ENCODE assay signal across 13 mouse cellular contexts in genomic region chr6:33174616-33175015, GRCm38 (mm10).
DNase-seq lines count a peak whose midpoint lies in the region; ATAC-seq and TF ChIP-seq lines count a peak whose summit lies in the region.
"Had no signal": no experiment of that assay in that cellular context is flagged by ENCODE, and none has a peak within 500 bp of the region (broad histone marks: within the 10 kb centered on the region; RNA-seq: fewer than 3 reads in every experiment).

No protein-coding gene starts in this region.

- no peaks in the 10 kb centered on the region for H3K79me2 ChIP-seq in liver, adult 2 months (ENCODE audit: control insufficient read depth, insufficient read depth, low read length)

- H3K9me3 ChIP-seq in liver, embryonic 11.5 days (ENCODE audit: control insufficient read depth, low read length) = no peaks in the 10 kb centered on the region
- H3K9me3 ChIP-seq: embryonic facial prominence, embryonic 10.5 days; heart, embryonic 15.5 days; limb, embryonic 10.5 days; megakaryocyte, embryonic 14.5 days had no signal

- DNase-seq in cerebellum, adult 2 months = no peak
- DNase-seq in cerebellum, adult 11-12 months = no peak
- DNase-seq in liver, adult 2 months (ENCODE audit: extremely low read depth, low read depth, low spot score) = no peak
- no peak for DNase-seq in liver, embryonic 11.5 days (ENCODE audit: low spot score)
- DNase-seq in R1 (ENCODE audit: low read depth, low spot score) = peak; percentile 36
- DNase-seq in heart, adult 18-20 months = no peak
- DNase-seq in adrenal gland, postnatal 25 days = no peak
- DNase-seq: adrenal gland, postnatal 36 days had no signal

- no peak for ATAC-seq in liver, embryonic 11.5 days (replicated peaks; ENCODE audit: low FRiP score)

- H3K4me1 ChIP-seq in cerebellum, adult 2 months (ENCODE audit: control insufficient read depth, insufficient read depth, low read length) = no peaks in the 10 kb centered on the region
- no peaks in the 10 kb centered on the region for H3K4me1 ChIP-seq in liver, adult 2 months (ENCODE audit: control insufficient read depth, insufficient read depth, low read length)
- H3K4me1 ChIP-seq in liver, embryonic 11.5 days (replicated peaks; ENCODE audit: control insufficient read depth, insufficient read depth, low read length) = no peaks in the 10 kb centered on the region
- H3K4me1 ChIP-seq in testis, adult 2 months (ENCODE audit: control insufficient read depth, insufficient read depth, low read length) = no peaks in the 10 kb centered on the region
- H3K4me1 ChIP-seq: embryonic facial prominence, embryonic 10.5 days; heart, embryonic 15.5 days; megakaryocyte, embryonic 14.5 days had no signal

- H3K9ac ChIP-seq in liver, adult 2 months (ENCODE audit: low read depth, low read length) = no peak overlapping the region
- H3K9ac ChIP-seq in liver, embryonic 11.5 days (ENCODE audit: low read depth, low read length) = no peak overlapping the region
- H3K9ac ChIP-seq: heart, embryonic 15.5 days had no signal

- no peaks in the 10 kb centered on the region for H3K27me3 ChIP-seq in cerebellum, adult 2 months (ENCODE audit: control insufficient read depth, insufficient read depth, low read length)
- no peaks in the 10 kb centered on the region for H3K27me3 ChIP-seq in liver, adult 2 months (ENCODE audit: control insufficient read depth, insufficient read depth, low read length)
- no peaks in the 10 kb centered on the region for H3K27me3 ChIP-seq in liver, embryonic 11.5 days (replicated peaks; ENCODE audit: control insufficient read depth, insufficient read depth, low read length)
- H3K27me3 ChIP-seq in testis, adult 2 months (ENCODE audit: control insufficient read depth, insufficient read depth, low read length) = no peaks in the 10 kb centered on the region
- H3K27me3 ChIP-seq: heart, embryonic 15.5 days had no signal

- TF ChIP-seq POLR2A in cerebellum, adult 2 months (IDR thresholded peaks at IDR 0.05; ENCODE audit: borderline replicate concordance, insufficient read depth, low read length) = no peak
- no peak for TF ChIP-seq POLR2A in liver, adult 2 months (IDR thresholded peaks at IDR 0.05; ENCODE audit: extremely low read depth, insufficient read depth, low read length)
- no peak for TF ChIP-seq POLR2A in testis, adult 2 months (IDR thresholded peaks at IDR 0.05; ENCODE audit: control insufficient read depth, low read depth, low read length)

- H3K4me2 ChIP-seq in liver, embryonic 11.5 days = no peak overlapping the region
- H3K4me2 ChIP-seq: heart, embryonic 15.5 days had no signal

- no peak overlapping the region for H3K4me3 ChIP-seq in cerebellum, adult 2 months (replicated peaks; ENCODE audit: insufficient read depth, low read depth, low read length)
- H3K4me3 ChIP-seq in liver, adult 2 months (ENCODE audit: insufficient read depth, low read depth, low read length) = no peak overlapping the region
- no peak overlapping the region for H3K4me3 ChIP-seq in liver, embryonic 11.5 days (ENCODE audit: low read depth, low read length)
- H3K4me3 ChIP-seq in testis, adult 2 months (ENCODE audit: control insufficient read depth, low read depth, low read length) = no peak overlapping the region
- H3K4me3 ChIP-seq: embryonic facial prominence, embryonic 10.5 days; heart, embryonic 15.5 days; limb, embryonic 10.5 days; megakaryocyte, embryonic 14.5 days had no signal

- no peaks in the 10 kb centered on the region for H3K36me3 ChIP-seq in liver, adult 2 months (ENCODE audit: control insufficient read depth, insufficient read depth, low read length)
- H3K36me3 ChIP-seq in liver, embryonic 11.5 days (ENCODE audit: control insufficient read depth, insufficient read depth, low read length) = no peaks in the 10 kb centered on the region
- H3K36me3 ChIP-seq in testis, adult 2 months (ENCODE audit: control insufficient read depth, insufficient read depth, low read length) = no peaks in the 10 kb centered on the region
- H3K36me3 ChIP-seq: embryonic facial prominence, embryonic 10.5 days; heart, embryonic 15.5 days; limb, embryonic 10.5 days had no signal

- peak; percentile 33; the same call in 1 of the 2 replicates for TF ChIP-seq CTCF in cerebellum, adult 2 months (IDR thresholded peaks at IDR 0.05; ENCODE audit: borderline replicate concordance, insufficient read depth, low read depth, low read length)
- peak; percentile 20; the same call in 1 of the 2 replicates for TF ChIP-seq CTCF in liver, adult 2 months (IDR thresholded peaks at IDR 0.05; ENCODE audit: low read depth, low read length)
- peak; percentile 39; the same call in 1 of the 2 replicates for TF ChIP-seq CTCF in testis, adult 2 months (IDR thresholded peaks at IDR 0.05; ENCODE audit: control insufficient read depth, insufficient read depth, insufficient replicate concordance, low read depth, low read length)

- 70% methylated on average over 6 of the region's 6 CpGs for WGBS in cerebellum, adult 2 months
- 56% methylated on average over 6 of the region's 6 CpGs for WGBS in liver, adult 2 months
- whole genome bisulfite sequencing in liver, embryonic 11.5 days = 44% methylated on average over 6 of the region's 6 CpGs

- H3K27ac ChIP-seq in cerebellum, adult 2 months (ENCODE audit: insufficient read depth, low read length) = no peak overlapping the region
- H3K27ac ChIP-seq in liver, adult 2 months (replicated peaks; ENCODE audit: insufficient read depth, low read depth, low read length) = no peak overlapping the region
- no peak overlapping the region for H3K27ac ChIP-seq in liver, embryonic 11.5 days (ENCODE audit: low read depth, low read length)
- H3K27ac ChIP-seq in testis, adult 2 months (ENCODE audit: control insufficient read depth, insufficient read depth, low read depth, low read length) = no peak overlapping the region
- H3K27ac ChIP-seq: embryonic facial prominence, embryonic 10.5 days; heart, embryonic 15.5 days; limb, embryonic 10.5 days had no signal
